Mouse (Mus musculus): ENCODE measurements at regions not wholly inside any gene's neighbourhood (a gene's known extent, or its start where the extent isn't known, plus 50 kb on each side); places are given as distances from the start of the nearest gene placed in this dataset.

GRCm38 (mm10) chr6:118250006-118250405, 52.5 kb upstream of the Ret start:
- Histone ChIP-seq H3K27me3 (ENCODE audit: control insufficient read depth, insufficient read depth, low read length, poor library complexity, severe bottlenecking) (no peaks in the 10 kb centered on the region), H3K36me3 (ENCODE audit: control insufficient read depth, insufficient read depth, low read length, poor library complexity, severe bottlenecking) (no peaks in the 10 kb centered on the region)
- DNase-seq (ENCODE audit: low read depth, low spot score): no peak
